Mouse (Mus musculus) CH12.LX (cell line): ENCODE data around the gene Twsg1.

Source experiments
- CHD1 ChIP-seq: IDR thresholded peaks from 2 replicates; pipeline ENCODE4 v1.6.1; 2012; ENCODE audit warnings: low read depth, low read length, improper control_type of control experiment, inconsistent platforms
- CTCF ChIP-seq, 2 experiments: IDR thresholded peaks in 1 of 2; conservative IDR thresholded peaks in 1 of 2; 2 replicates each; pipeline ENCODE4 v1.5.1; 2011 to 2012; ENCODE audit warnings: low read depth in 2 of 2, low read length in 2 of 2, improper control_type of control experiment in 1 of 2, inconsistent platforms in 1 of 2, mild to moderate bottlenecking in 1 of 2, moderate library complexity in 1 of 2
- E2F4 ChIP-seq: IDR thresholded peaks from 2 replicates; pipeline ENCODE4 v1.6.1; 2011; ENCODE audit warnings: low read depth, low read length, improper control_type of control experiment; ENCODE audit not compliant: insufficient replicate concordance
- EP300 ChIP-seq: IDR thresholded peaks from 2 replicates; pipeline ENCODE4 v1.6.1; 2011; ENCODE audit warnings: low read length, improper control_type of control experiment
- JUN ChIP-seq: IDR thresholded peaks from 2 replicates; pipeline ENCODE4 v1.6.1; 2011; ENCODE audit warnings: low read depth, mild to moderate bottlenecking, low read length, improper control_type of control experiment, moderate library complexity; ENCODE audit not compliant: insufficient read depth
- MAFK ChIP-seq: IDR thresholded peaks from 2 replicates; pipeline ENCODE4 v1.6.1; 2011; ENCODE audit warnings: low read length, improper control_type of control experiment; ENCODE audit not compliant: insufficient replicate concordance
- MAZ ChIP-seq: IDR thresholded peaks from 2 replicates; pipeline ENCODE4 v1.6.1; 2012; ENCODE audit warnings: low read depth, mild to moderate bottlenecking, inconsistent platforms, low read length, improper control_type of control experiment, moderate library complexity
- MYC ChIP-seq: IDR thresholded peaks from 2 replicates; pipeline ENCODE4 v1.6.1; 2011; ENCODE audit warnings: low read depth, mild to moderate bottlenecking, improper control_type of control experiment, low read length
- NELFE ChIP-seq: IDR thresholded peaks from 2 replicates; pipeline ENCODE4 v1.6.1; 2011; ENCODE audit warnings: low read depth, low read length, improper control_type of control experiment
- NRF1 ChIP-seq: IDR thresholded peaks from 2 replicates; pipeline ENCODE4 v1.6.1; 2014; ENCODE audit warnings: low read depth, mild to moderate bottlenecking, inconsistent platforms, low read length, improper control_type of control experiment, moderate library complexity
- POLR2A ChIP-seq: IDR thresholded peaks from 2 replicates; pipeline ENCODE4 v1.6.1; 2011; ENCODE audit warnings: low read depth, mild to moderate bottlenecking, improper control_type of control experiment, low read length
- TBP ChIP-seq: conservative IDR thresholded peaks from 2 replicates; pipeline ENCODE4 v1.6.1; 2011; ENCODE audit warnings: low read depth, low read length, improper control_type of control experiment
- USF1 ChIP-seq: IDR thresholded peaks from 2 replicates; pipeline ENCODE4 v1.6.1; 2014; ENCODE audit warnings: low read depth, mild to moderate bottlenecking, inconsistent platforms, low read length, improper control_type of control experiment

- TF ChIP-seq POLR2A (no peak), EP300 (no peak; the same call in 1 of the 2 replicates), MAFK (no peak), E2F4 (no peak), CTCF (conservative IDR thresholded peaks at IDR 0.05 in 1 of 2, IDR thresholded peaks at IDR 0.05 in 1 of 2; ENCODE audit: low read depth in 2 of 2, low read length in 2 of 2) (no peak), MYC (no peak), NELFE (peak; percentile 34; the same call in 1 of the 2 replicates), JUN (no peak), MAZ (no peak), NRF1 (no peak), USF1 (peak; percentile 79), CHD1 (no peak), TBP (no peak)
Observed at GRCm38 (mm10) chr17:65885697-65886529, 65.1 kb downstream of the Twsg1 start, which contains the start of gene Ralbp1.
